Mouse (Mus musculus) intestine, postnatal 0 days (tissue): ENCODE data around the gene Lce1i. TPM values are rescaled to one million over a fixed set of nuclear protein-coding genes. Genes with fewer than 3 reads are reported as not detected.
"Not testable (repeated sequence)": the region's sequence is repeated elsewhere in the genome, so short reads cannot be mapped to it uniquely, and the experiment has no call there.

Experiments used
- ATAC-seq: fragments of 200-750 bp; cut with Nextera tagmentation; 2 replicates; pipeline ENCODE4 v1.8.0; 2017; ENCODE audit warnings: mild to moderate bottlenecking, moderate TSS enrichment, moderate library complexity
- H3K27ac ChIP-seq: fragments of 300-500 bp; sonication (generic); 2 replicates; pipeline ENCODE4 v1.5.1; 2014; ENCODE audit warnings: mild to moderate bottlenecking, low read depth, low read length, moderate library complexity
- H3K27me3 ChIP-seq: fragments of 300-500 bp; sonication (generic); replicated peaks from 2 replicates; pipeline ENCODE4 v1.6.1; 2014; ENCODE audit warnings: low read length, mixed read lengths; ENCODE audit not compliant: control insufficient read depth, insufficient read depth
- H3K36me3 ChIP-seq: fragments of 300-500 bp; sonication (generic); 2 replicates; pipeline ENCODE4 v1.6.1; 2014; ENCODE audit warnings: mild to moderate bottlenecking, moderate library complexity; ENCODE audit not compliant: control insufficient read depth, insufficient read depth
- H3K4me1 ChIP-seq: fragments of 300-500 bp; sonication (generic); replicated peaks from 2 replicates; pipeline ENCODE4 v1.6.1; 2014; ENCODE audit warnings: antibody characterized with exemption, low read length, mixed read lengths; ENCODE audit not compliant: control insufficient read depth, insufficient read depth
- H3K4me2 ChIP-seq: fragments of 300-500 bp; sonication (generic); replicated peaks from 2 replicates; pipeline ENCODE4 v1.6.1; 2014; ENCODE audit warnings: low read depth, mild to moderate bottlenecking, moderate library complexity
- H3K4me3 ChIP-seq: fragments of 300-500 bp; sonication (generic); 2 replicates; pipeline ENCODE4 v1.5.1; 2014; ENCODE audit warnings: low read depth, low read length
- H3K9ac ChIP-seq: fragments of 300-500 bp; sonication (generic); 2 replicates; pipeline ENCODE4 v1.6.1; 2014; ENCODE audit warnings: mild to moderate bottlenecking, low read depth, low read length
- H3K9me3 ChIP-seq: fragments of 300-500 bp; sonication (generic); 2 replicates; pipeline ENCODE4 v1.6.1; 2016; ENCODE audit warnings: mixed run types; ENCODE audit not compliant: control insufficient read depth
- CTCF ChIP-seq: sonication (generic); IDR thresholded peaks from 2 replicates; pipeline ENCODE4 v1.5.1; 2016; ENCODE audit warnings: low read depth, mild to moderate bottlenecking, control low read depth, antibody characterized with exemption, moderate library complexity
- WGBS: fragments of 180-500 bp; shearing (Covaris S2); extraction: QIAGEN DNeasy Blood & Tissue Kit; methylation state at CpG from one replicate; pipeline ENCODE4 v1.1.7; 2014; 5-methylcytosine and 5-hydroxymethylcytosine counted together
- polyA plus RNA-seq: library from polyadenylated mRNA; unstranded; fragments of >200 nt; fragmentation: Nextera tagmentation; extraction: Ambion mirVana; gene quantifications from 2 replicates; pipeline ENCODE4 v1.2.1, GENCODE M21; 2015

Gene Lce1i
- not detected in 2 replicates for polyA plus RNA-seq

DNA sequence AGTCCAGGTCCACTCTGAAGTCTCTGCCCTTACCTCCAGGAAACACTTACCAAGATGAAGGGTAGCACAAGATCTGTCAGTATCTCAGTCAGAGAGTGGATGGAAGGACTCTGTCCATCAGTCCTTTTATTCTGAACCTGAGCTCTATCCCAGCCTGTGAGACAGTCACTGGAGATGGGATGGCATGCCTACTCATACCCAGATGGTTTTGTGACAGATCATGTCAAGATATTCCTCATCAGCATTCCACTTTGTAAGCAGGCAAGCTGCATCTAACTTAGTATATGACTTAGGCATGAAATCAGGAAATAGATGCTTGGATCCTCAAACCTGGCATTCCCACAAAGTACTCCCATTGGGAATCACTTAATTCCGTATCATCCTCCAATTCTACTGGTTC is at the start of gene Lce1i:
Gene Lce1i (minus strand): TSS at position 101 of the 400 bp plus-strand sequence.
- Histone ChIP-seq H3K4me1 (no peaks in the 10 kb centered on the region), H3K36me3 (no peaks in the 10 kb centered on the region), H3K9ac (no peak within 1 kb of the TSS), H3K9me3 (no peaks in the 10 kb centered on the region), H3K27ac (no peak within 1 kb of the TSS), H3K4me3 (no peak within 1 kb of the TSS), H3K4me2 (no peak within 1 kb of the TSS), H3K27me3 (no peaks in the 10 kb centered on the region)
- 78% methylated on average over 1 of the region's 1 CpGs for WGBS
- ATAC-seq, result no peak
- no peak for TF ChIP-seq CTCF

DNA sequence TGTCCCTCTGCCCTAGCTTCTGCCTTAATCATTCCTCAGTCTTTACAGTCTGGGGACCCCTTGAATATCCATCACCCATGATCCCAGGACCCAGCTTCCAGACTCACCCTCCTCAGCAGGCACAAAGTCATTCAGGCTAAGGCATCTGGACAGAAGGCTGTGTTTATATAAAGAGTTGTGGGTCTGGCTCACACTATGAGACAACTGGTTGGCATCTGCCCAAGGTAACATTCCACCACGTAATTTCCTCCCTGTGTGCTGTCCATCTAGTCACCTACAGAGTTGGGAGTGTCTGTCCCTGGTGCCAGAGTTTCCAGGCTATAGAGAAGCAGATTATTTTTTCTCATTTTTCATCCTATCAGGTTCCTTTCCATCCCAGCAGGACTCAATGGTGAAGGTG is 48.4 kb upstream of the Lce1i start, which contains the start of gene Kprp:
Gene Kprp (minus strand): TSS at position 140 of the 400 bp plus-strand sequence.
- H3K27ac ChIP-seq, result no peak within 1 kb of the TSS
- H3K4me1 ChIP-seq, result no peaks in the 10 kb centered on the region
- no peaks in the 10 kb centered on the region for H3K36me3 ChIP-seq
- no peak within 1 kb of the TSS for H3K4me2 ChIP-seq
- H3K9me3 ChIP-seq, result no peaks in the 10 kb centered on the region
- 34% methylated on average over 1 of the region's 1 CpGs for WGBS
- H3K9ac ChIP-seq, result no peak within 1 kb of the TSS
- no peak within 1 kb of the TSS for H3K4me3 ChIP-seq
- ATAC-seq, result no peak
- H3K27me3 ChIP-seq, result no peaks in the 10 kb centered on the region
- TF ChIP-seq CTCF, result no peak

DNA sequence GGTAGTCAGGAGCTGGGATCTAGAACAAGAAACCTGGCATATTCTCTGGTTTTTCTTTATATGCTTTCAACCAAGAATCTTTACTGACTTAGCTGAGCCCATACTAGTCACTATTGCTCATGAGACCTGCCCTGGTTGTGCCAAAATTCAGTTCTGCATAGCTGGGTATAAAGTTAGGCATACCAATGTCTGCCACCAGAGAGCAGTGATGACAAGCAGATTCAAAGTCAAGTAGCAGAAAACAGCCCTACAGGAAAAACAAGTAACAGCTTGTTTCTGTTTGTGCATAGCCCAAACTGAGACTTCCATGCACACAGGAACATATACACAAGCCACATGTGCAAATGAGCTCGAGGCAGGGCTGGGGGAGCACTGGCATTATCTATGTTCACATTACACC is 47.1 kb upstream of the Lce1i start:
- Histone ChIP-seq H3K9ac (no peak overlapping the region), H3K9me3 (no peaks in the 10 kb centered on the region), H3K4me3 (no peak overlapping the region), H3K4me1 (no peaks in the 10 kb centered on the region), H3K4me2 (no peak overlapping the region), H3K36me3 (no peaks in the 10 kb centered on the region), H3K27me3 (no peaks in the 10 kb centered on the region), H3K27ac (no peak overlapping the region)
- no peak for ATAC-seq
- TF ChIP-seq CTCF, result peak; percentile 31; the same call in 1 of the 2 replicates
- 20% methylated on average over 1 of the region's 1 CpGs for WGBS

DNA sequence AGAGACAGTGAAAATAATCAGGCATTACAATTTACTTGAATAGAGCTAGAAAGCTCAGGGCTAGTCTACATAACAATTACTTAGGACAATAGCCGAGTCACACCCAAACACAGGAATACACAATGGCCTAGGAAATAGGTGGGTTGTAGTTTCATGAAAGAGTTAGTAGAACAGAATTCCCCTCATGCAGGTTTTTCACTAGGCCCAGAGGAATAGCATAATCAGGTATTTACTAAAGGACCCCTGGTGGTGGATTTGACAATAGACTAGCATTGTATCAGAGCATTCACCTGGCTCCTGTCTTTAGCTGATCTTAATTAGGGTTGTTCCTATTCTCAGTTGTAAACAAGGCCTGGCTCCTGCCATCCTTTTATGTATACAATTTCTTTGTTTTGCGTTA is 37.3 kb upstream of the Lce1i start:
- not testable (repeated sequence) for H3K27ac ChIP-seq, H3K4me2 ChIP-seq, H3K4me3 ChIP-seq, H3K36me3 ChIP-seq, H3K4me1 ChIP-seq, H3K27me3 ChIP-seq, H3K9ac ChIP-seq, H3K9me3 ChIP-seq, ATAC-seq
- WGBS, result 90% methylated on average over 2 of the region's 2 CpGs

DNA sequence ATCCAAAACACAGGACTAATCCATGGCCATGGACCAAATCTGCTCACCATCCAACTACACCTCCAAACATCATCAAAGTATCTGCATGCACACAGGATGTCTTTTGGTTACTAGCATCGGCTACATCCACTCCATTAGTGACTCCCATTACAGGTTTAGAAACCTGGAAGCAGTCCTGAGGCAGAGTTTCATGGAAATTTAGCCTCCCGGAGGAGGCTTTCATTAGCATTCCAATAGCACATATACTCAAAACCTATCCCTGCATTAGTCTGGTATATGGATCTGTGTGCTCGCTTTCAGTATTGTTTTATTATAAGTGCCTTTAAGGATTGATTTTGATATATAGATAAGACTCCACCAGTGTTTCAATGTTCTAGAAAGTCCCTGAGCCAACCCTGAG is 36.9 kb upstream of the Lce1i start:
- Histone ChIP-seq H3K9me3 (no peaks in the 10 kb centered on the region), H3K4me3 (no peak overlapping the region), H3K9ac (no peak overlapping the region), H3K4me1 (no peaks in the 10 kb centered on the region), H3K4me2 (no peak overlapping the region), H3K27me3 (no peaks in the 10 kb centered on the region), H3K27ac (no peak overlapping the region), H3K36me3 (no peaks in the 10 kb centered on the region)
- 93% methylated on average over 3 of the region's 3 CpGs for WGBS
- no peak for ATAC-seq
- no peak for TF ChIP-seq CTCF

DNA sequence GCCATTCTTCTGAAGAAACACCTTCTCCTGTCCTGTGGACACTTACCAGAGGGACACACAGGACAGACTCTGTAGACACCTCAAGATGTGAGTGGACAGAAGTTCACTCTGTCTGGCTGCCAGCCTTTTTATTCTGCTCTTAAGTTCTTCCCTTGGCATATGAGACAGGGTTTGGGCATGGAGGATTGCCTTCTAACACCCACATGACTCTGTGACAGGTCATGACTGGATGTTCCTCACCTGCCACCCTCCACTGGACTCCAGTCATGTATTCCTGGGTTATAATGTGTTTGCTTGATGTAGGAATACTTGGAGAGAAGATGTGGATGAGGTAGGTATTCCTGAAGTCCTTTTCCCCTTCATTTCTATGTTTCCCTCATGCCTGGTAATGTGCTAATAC is 29.1 kb upstream of the Lce1i start, which contains the start of gene Lce1k:
Gene Lce1k (minus strand): TSS at position 101 of the 400 bp plus-strand sequence.
- Histone ChIP-seq H3K9me3 (no peaks in the 10 kb centered on the region), H3K4me2 (no peak within 1 kb of the TSS), H3K9ac (no peak within 1 kb of the TSS), H3K27me3 (no peaks in the 10 kb centered on the region), H3K36me3 (no peaks in the 10 kb centered on the region), H3K27ac (no peak within 1 kb of the TSS), H3K4me1 (no peaks in the 10 kb centered on the region), H3K4me3 (no peak within 1 kb of the TSS)
- TF ChIP-seq CTCF, result no peak
- ATAC-seq, result no peak

DNA sequence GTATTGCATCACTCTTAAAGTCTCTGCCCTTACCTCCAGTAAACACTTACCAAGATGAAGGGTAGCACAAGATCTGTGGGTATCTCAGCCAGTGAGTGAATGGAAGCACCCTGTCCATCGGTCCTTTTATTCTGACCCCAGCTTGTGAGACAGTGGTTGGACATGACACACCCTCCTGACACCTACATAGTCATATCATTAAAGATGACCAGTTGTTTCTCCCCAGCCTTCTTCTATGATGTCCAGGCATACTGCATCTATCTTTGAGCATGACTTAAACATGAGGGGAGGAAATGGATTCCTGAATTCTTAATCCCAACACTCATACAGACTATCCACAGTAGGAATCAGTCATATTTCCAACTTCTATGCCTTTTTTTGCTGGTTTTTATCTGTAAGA is 11.7 kb upstream of the Lce1i start, which contains the start of gene Lce1j:
Gene Lce1j (minus strand): TSS at position 101 of the 400 bp plus-strand sequence.
- 83% methylated on average over 1 of the region's 1 CpGs for WGBS
- no peak for ATAC-seq
- H3K9ac ChIP-seq, result no peak within 1 kb of the TSS
- H3K4me3 ChIP-seq, result no peak within 1 kb of the TSS
- TF ChIP-seq CTCF, result no peak
- no peak within 1 kb of the TSS for H3K4me2 ChIP-seq
- H3K36me3 ChIP-seq, result no peaks in the 10 kb centered on the region
- no peaks in the 10 kb centered on the region for H3K4me1 ChIP-seq
- H3K9me3 ChIP-seq, result no peaks in the 10 kb centered on the region
- no peak within 1 kb of the TSS for H3K27ac ChIP-seq
- no peaks in the 10 kb centered on the region for H3K27me3 ChIP-seq
